Mouse (Mus musculus): ENCODE measurements at regions not wholly inside any gene's neighbourhood (a gene's known extent, or its start where the extent isn't known, plus 50 kb on each side); places are given as distances from the start of the nearest gene placed in this dataset.

- no peaks in the 10 kb centered on the region for H3K36me3 ChIP-seq (ENCODE audit: control insufficient read depth, insufficient read depth, low read length)
- 78% methylated on average over 7 of the region's 7 CpGs for WGBS
- no peak overlapping the region for H3K27ac ChIP-seq (ENCODE audit: control insufficient read depth, insufficient read depth, low read length)
- no peak for DNase-seq
- no peak for TF ChIP-seq POLR2A (IDR thresholded peaks at IDR 0.05; ENCODE audit: control insufficient read depth, extremely low read depth, insufficient read depth, low read length, poor library complexity)
- no peak for TF ChIP-seq CTCF (IDR thresholded peaks at IDR 0.05; ENCODE audit: borderline replicate concordance, control insufficient read depth, extremely low read depth, insufficient read depth, low read length, poor library complexity)
- no peak overlapping the region for H3K4me3 ChIP-seq (ENCODE audit: control insufficient read depth, insufficient read depth, low read length)
- no peaks in the 10 kb centered on the region for H3K4me1 ChIP-seq (replicated peaks; ENCODE audit: control insufficient read depth, insufficient read depth, low read length)
- H3K27me3 ChIP-seq (ENCODE audit: control insufficient read depth, insufficient read depth, low read length): no peaks in the 10 kb centered on the region
Observed at GRCm38 (mm10) chr7:137596161-137596560, 158.7 kb downstream of the Glrx3 start.

- peak; percentile 43 for DNase-seq
- Histone ChIP-seq H3K27me3 (ENCODE audit: control insufficient read depth, insufficient read depth, low read length) (no peaks in the 10 kb centered on the region), H3K27ac (ENCODE audit: control insufficient read depth, insufficient read depth, low read length) (no peak overlapping the region), H3K4me3 (ENCODE audit: control insufficient read depth, insufficient read depth, low read length) (no peak overlapping the region), H3K4me1 (replicated peaks; ENCODE audit: control insufficient read depth, insufficient read depth, low read length) (no peaks in the 10 kb centered on the region), H3K36me3 (ENCODE audit: control insufficient read depth, insufficient read depth, low read length) (no peaks in the 10 kb centered on the region)
- no peak for TF ChIP-seq POLR2A (IDR thresholded peaks at IDR 0.05; ENCODE audit: control insufficient read depth, extremely low read depth, insufficient read depth, low read length, poor library complexity)
- peak; percentile 48; the same call in 1 of the 2 replicates for TF ChIP-seq CTCF (IDR thresholded peaks at IDR 0.05; ENCODE audit: borderline replicate concordance, control insufficient read depth, extremely low read depth, insufficient read depth, low read length, poor library complexity)
- WGBS: 23% methylated on average over 8 of the region's 8 CpGs
Observed at GRCm38 (mm10) chr7:137603039-137603438, 165.6 kb downstream of the Glrx3 start.

GRCm38 (mm10) chr7:137609752-137610151 is 172.3 kb downstream of the Glrx3 start:
- 82% methylated on average over 6 of the region's 6 CpGs for WGBS
- no peak overlapping the region for H3K27ac ChIP-seq (ENCODE audit: control insufficient read depth, insufficient read depth, low read length)
- H3K4me3 ChIP-seq (ENCODE audit: control insufficient read depth, insufficient read depth, low read length): no peak overlapping the region
- H3K4me1 ChIP-seq (replicated peaks; ENCODE audit: control insufficient read depth, insufficient read depth, low read length): no peaks in the 10 kb centered on the region
- H3K36me3 ChIP-seq (ENCODE audit: control insufficient read depth, insufficient read depth, low read length): no peaks in the 10 kb centered on the region
- no peaks in the 10 kb centered on the region for H3K27me3 ChIP-seq (ENCODE audit: control insufficient read depth, insufficient read depth, low read length)
- no peak for DNase-seq
- TF ChIP-seq POLR2A (IDR thresholded peaks at IDR 0.05; ENCODE audit: control insufficient read depth, extremely low read depth, insufficient read depth, low read length, poor library complexity): no peak
- TF ChIP-seq CTCF (IDR thresholded peaks at IDR 0.05; ENCODE audit: borderline replicate concordance, control insufficient read depth, extremely low read depth, insufficient read depth, low read length, poor library complexity): no peak

- Histone ChIP-seq H3K36me3 (ENCODE audit: control insufficient read depth, insufficient read depth, low read length) (no peaks in the 10 kb centered on the region), H3K27ac (ENCODE audit: control insufficient read depth, insufficient read depth, low read length) (no peak overlapping the region), H3K27me3 (ENCODE audit: control insufficient read depth, insufficient read depth, low read length) (no peaks in the 10 kb centered on the region), H3K4me1 (replicated peaks; ENCODE audit: control insufficient read depth, insufficient read depth, low read length) (no peaks in the 10 kb centered on the region), H3K4me3 (ENCODE audit: control insufficient read depth, insufficient read depth, low read length) (no peak overlapping the region)
- DNase-seq: no peak
- 97% methylated on average over 6 of the region's 6 CpGs for WGBS
- TF ChIP-seq CTCF (IDR thresholded peaks at IDR 0.05; ENCODE audit: borderline replicate concordance, control insufficient read depth, extremely low read depth, insufficient read depth, low read length, poor library complexity) (no peak), POLR2A (IDR thresholded peaks at IDR 0.05; ENCODE audit: control insufficient read depth, extremely low read depth, insufficient read depth, low read length, poor library complexity) (no peak)
Observed at GRCm38 (mm10) chr7:137611363-137611762, 173.9 kb downstream of the Glrx3 start.

- no peak for DNase-seq
- H3K27me3 ChIP-seq (ENCODE audit: control insufficient read depth, insufficient read depth, low read length): no peaks in the 10 kb centered on the region
- H3K4me1 ChIP-seq (replicated peaks; ENCODE audit: control insufficient read depth, insufficient read depth, low read length): no peaks in the 10 kb centered on the region
- TF ChIP-seq CTCF (IDR thresholded peaks at IDR 0.05; ENCODE audit: borderline replicate concordance, control insufficient read depth, extremely low read depth, insufficient read depth, low read length, poor library complexity): no peak
- no peak for TF ChIP-seq POLR2A (IDR thresholded peaks at IDR 0.05; ENCODE audit: control insufficient read depth, extremely low read depth, insufficient read depth, low read length, poor library complexity)
- no peak overlapping the region for H3K4me3 ChIP-seq (ENCODE audit: control insufficient read depth, insufficient read depth, low read length)
- WGBS: 89% methylated on average over 7 of the region's 7 CpGs
- H3K27ac ChIP-seq (ENCODE audit: control insufficient read depth, insufficient read depth, low read length): no peak overlapping the region
- no peaks in the 10 kb centered on the region for H3K36me3 ChIP-seq (ENCODE audit: control insufficient read depth, insufficient read depth, low read length)
Observed at GRCm38 (mm10) chr7:137611891-137612522, 174.6 kb downstream of the Glrx3 start.

GRCm38 (mm10) chr7:137618406-137619133 is 181.2 kb downstream of the Glrx3 start:
- no peak overlapping the region for H3K4me3 ChIP-seq (ENCODE audit: control insufficient read depth, insufficient read depth, low read length)
- TF ChIP-seq POLR2A (IDR thresholded peaks at IDR 0.05; ENCODE audit: control insufficient read depth, extremely low read depth, insufficient read depth, low read length, poor library complexity) (no peak), CTCF (IDR thresholded peaks at IDR 0.05; ENCODE audit: borderline replicate concordance, control insufficient read depth, extremely low read depth, insufficient read depth, low read length, poor library complexity) (no peak)
- DNase-seq: no peak
- no peaks in the 10 kb centered on the region for H3K36me3 ChIP-seq (ENCODE audit: control insufficient read depth, insufficient read depth, low read length)
- H3K27ac ChIP-seq (ENCODE audit: control insufficient read depth, insufficient read depth, low read length): no peak overlapping the region
- 80% methylated on average over 5 of the region's 5 CpGs for WGBS
- H3K4me1 ChIP-seq (replicated peaks; ENCODE audit: control insufficient read depth, insufficient read depth, low read length): no peaks in the 10 kb centered on the region
- no peaks in the 10 kb centered on the region for H3K27me3 ChIP-seq (ENCODE audit: control insufficient read depth, insufficient read depth, low read length)
